Mouse (Mus musculus): Measurements from ENCODE around the gene Cpne7. TPM values are rescaled to one million over a fixed set of nuclear protein-coding genes. Genes with fewer than 3 reads are reported as not detected.

The Cpne7 gene
- polyA plus RNA-seq, 1 experiment from 2014 or later: 1.4 TPM

- H3K9me3 ChIP-seq (ENCODE audit: control insufficient read depth, low read length): no peaks in the 10 kb centered on the region
- ATAC-seq (ENCODE audit: low FRiP score, low TSS enrichment) (peak; percentile 84), DNase-seq (ENCODE audit: low spot score) (peak; percentile 83)
- no peaks in the 10 kb centered on the region for H3K4me1 ChIP-seq (replicated peaks; ENCODE audit: control insufficient read depth, insufficient read depth)
- no peaks in the 10 kb centered on the region for H3K36me3 ChIP-seq (ENCODE audit: control insufficient read depth, insufficient read depth, low read length)
- H3K4me2 ChIP-seq (replicated peaks; ENCODE audit: low read depth): no peak overlapping the region
- no peak overlapping the region for H3K9ac ChIP-seq (ENCODE audit: low read length)
- peak overlapping the region; percentile 13; the same call in 1 of the 2 replicates for H3K27ac ChIP-seq (replicated peaks)
- peak; percentile 85 for TF ChIP-seq CTCF (IDR thresholded peaks at IDR 0.05; ENCODE audit: low read depth)
- no peak for TF ChIP-seq EP300 (optimal IDR thresholded peaks at IDR 0.05)
- 3% methylated on average over 4 of the region's 4 CpGs for WGBS
- H3K27me3 ChIP-seq (ENCODE audit: control insufficient read depth, insufficient read depth, low read length): no peaks in the 10 kb centered on the region
- no peak overlapping the region for H3K4me3 ChIP-seq (ENCODE audit: low read depth, low read length)
Observed at GRCm38 (mm10) chr8:123110649-123111048, 6.5 kb upstream of the Cpne7 start.

DNA sequence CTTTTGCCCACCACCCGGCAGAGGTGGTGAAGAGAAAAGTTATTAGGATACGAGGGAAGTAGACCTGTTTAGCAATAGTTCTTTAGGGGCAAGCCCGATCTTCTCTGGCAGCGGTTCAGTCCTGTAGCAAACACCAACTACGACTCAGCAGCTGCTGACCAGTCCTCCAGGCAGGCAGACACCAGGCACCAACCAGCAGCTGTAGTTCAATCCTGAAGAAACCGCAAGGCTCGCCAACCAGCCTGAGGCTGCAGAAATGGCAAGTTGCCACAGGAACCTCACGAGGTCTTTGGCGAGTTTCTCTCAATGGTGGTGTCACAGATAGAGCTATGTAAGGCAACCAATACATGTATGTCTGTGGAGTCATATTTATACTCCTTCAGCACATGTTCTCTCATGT, 4.3 kb upstream of the Cpne7 start:
- DNase-seq (ENCODE audit: low spot score) (no peak), ATAC-seq (ENCODE audit: low FRiP score, low TSS enrichment) (no peak)
- H3K36me3 ChIP-seq (ENCODE audit: control insufficient read depth, insufficient read depth, low read length): no peaks in the 10 kb centered on the region
- no peak overlapping the region for H3K4me3 ChIP-seq (ENCODE audit: low read depth, low read length)
- 68% methylated on average over 9 of the region's 9 CpGs for whole genome bisulfite sequencing
- 0 out of 2 replicates have a peak, but pooled peaks cover 2% of the 10 kb centered on the region for H3K4me1 ChIP-seq (replicated peaks; ENCODE audit: control insufficient read depth, insufficient read depth)
- no peak overlapping the region for H3K9ac ChIP-seq (ENCODE audit: low read length)
- H3K9me3 ChIP-seq (ENCODE audit: control insufficient read depth, low read length): no peaks in the 10 kb centered on the region
- H3K27me3 ChIP-seq (ENCODE audit: control insufficient read depth, insufficient read depth, low read length): peaks cover 3% of the 10 kb centered on the region; the same call in 1 of the 2 replicates
- no peak for TF ChIP-seq EP300 (optimal IDR thresholded peaks at IDR 0.05)
- TF ChIP-seq CTCF (IDR thresholded peaks at IDR 0.05; ENCODE audit: low read depth): no peak
- H3K4me2 ChIP-seq (replicated peaks; ENCODE audit: low read depth): no peak overlapping the region
- no peak overlapping the region for H3K27ac ChIP-seq (replicated peaks)

- Histone ChIP-seq H3K4me2 (replicated peaks; ENCODE audit: low read depth) (no peak overlapping the region), H3K4me1 (replicated peaks; ENCODE audit: control insufficient read depth, insufficient read depth) (0 out of 2 replicates have a peak, but pooled peaks cover 2% of the 10 kb centered on the region), H3K4me3 (ENCODE audit: low read depth, low read length) (no peak overlapping the region), H3K9me3 (ENCODE audit: control insufficient read depth, low read length) (no peaks in the 10 kb centered on the region), H3K9ac (ENCODE audit: low read length) (no peak overlapping the region), H3K27ac (replicated peaks) (no peak overlapping the region), H3K27me3 (ENCODE audit: control insufficient read depth, insufficient read depth, low read length) (peaks cover 3% of the 10 kb centered on the region; the same call in 1 of the 2 replicates), H3K36me3 (ENCODE audit: control insufficient read depth, insufficient read depth, low read length) (no peaks in the 10 kb centered on the region)
- ATAC-seq (ENCODE audit: low FRiP score, low TSS enrichment): no peak
- WGBS: 53% methylated on average over 2 of the region's 2 CpGs
- peak; percentile 61 for TF ChIP-seq CTCF (IDR thresholded peaks at IDR 0.05; ENCODE audit: low read depth)
- TF ChIP-seq EP300 (optimal IDR thresholded peaks at IDR 0.05): no peak
- DNase-seq (ENCODE audit: low spot score): no peak
Observed at GRCm38 (mm10) chr8:123113908-123114469, 3.2 kb upstream of the Cpne7 start.

DNA sequence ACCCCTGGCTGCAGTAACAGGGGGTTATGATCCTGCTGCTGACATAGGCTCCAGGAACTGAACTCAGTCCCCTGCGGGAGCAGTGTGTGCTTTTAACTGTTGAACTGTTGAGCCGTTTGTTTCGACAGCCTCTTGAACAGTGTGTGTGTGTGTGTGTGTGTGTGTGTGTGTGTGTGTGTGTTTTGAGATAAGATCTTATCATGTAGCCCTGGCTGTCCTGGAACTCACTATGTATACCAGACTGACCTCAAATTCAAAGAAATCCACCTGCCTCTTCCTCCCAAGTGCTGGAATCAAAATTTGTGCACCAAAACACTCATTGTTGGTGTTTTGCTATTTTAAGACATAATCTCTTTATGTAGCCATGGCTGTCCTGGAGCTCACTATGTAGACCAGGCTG, 2.5 kb upstream of the Cpne7 start:
- no peak overlapping the region for H3K27ac ChIP-seq (replicated peaks)
- no peaks in the 10 kb centered on the region for H3K36me3 ChIP-seq (ENCODE audit: control insufficient read depth, insufficient read depth, low read length)
- no peak overlapping the region for H3K4me2 ChIP-seq (replicated peaks; ENCODE audit: low read depth)
- 0 out of 2 replicates have a peak, but pooled peaks cover 2% of the 10 kb centered on the region for H3K4me1 ChIP-seq (replicated peaks; ENCODE audit: control insufficient read depth, insufficient read depth)
- WGBS: 27% methylated on average over 3 of the region's 3 CpGs
- peaks cover 3% of the 10 kb centered on the region; the same call in 1 of the 2 replicates for H3K27me3 ChIP-seq (ENCODE audit: control insufficient read depth, insufficient read depth, low read length)
- no peak overlapping the region for H3K9ac ChIP-seq (ENCODE audit: low read length)
- no peak overlapping the region for H3K4me3 ChIP-seq (ENCODE audit: low read depth, low read length)
- ATAC-seq (ENCODE audit: low FRiP score, low TSS enrichment) (no peak), DNase-seq (ENCODE audit: low spot score) (no peak)
- H3K9me3 ChIP-seq (ENCODE audit: control insufficient read depth, low read length): no peaks in the 10 kb centered on the region
- no peak for TF ChIP-seq EP300 (optimal IDR thresholded peaks at IDR 0.05)
- no peak for TF ChIP-seq CTCF (IDR thresholded peaks at IDR 0.05; ENCODE audit: low read depth)

- H3K27me3 ChIP-seq (ENCODE audit: control insufficient read depth, insufficient read depth, low read length): peaks cover 3% of the 10 kb centered on the region; the same call in 1 of the 2 replicates
- H3K36me3 ChIP-seq (ENCODE audit: control insufficient read depth, insufficient read depth, low read length): no peaks in the 10 kb centered on the region
- DNase-seq (ENCODE audit: low spot score) (no peak), ATAC-seq (ENCODE audit: low FRiP score, low TSS enrichment) (no peak)
- 5% methylated on average over 17 of the region's 17 CpGs for WGBS
- 0 out of 2 replicates have a peak, but pooled peaks cover 2% of the 10 kb centered on the region for H3K4me1 ChIP-seq (replicated peaks; ENCODE audit: control insufficient read depth, insufficient read depth)
- peak overlapping the region; percentile 43 for H3K4me3 ChIP-seq (ENCODE audit: low read depth, low read length)
- no peak overlapping the region for H3K9ac ChIP-seq (ENCODE audit: low read length)
- no peak overlapping the region for H3K27ac ChIP-seq (replicated peaks)
- peak overlapping the region; percentile 67 for H3K4me2 ChIP-seq (replicated peaks; ENCODE audit: low read depth)
- no peaks in the 10 kb centered on the region for H3K9me3 ChIP-seq (ENCODE audit: control insufficient read depth, low read length)
- no peak for TF ChIP-seq EP300 (optimal IDR thresholded peaks at IDR 0.05)
Observed at GRCm38 (mm10) chr8:123117744-123118143, 570 bp downstream of the Cpne7 start.

DNA sequence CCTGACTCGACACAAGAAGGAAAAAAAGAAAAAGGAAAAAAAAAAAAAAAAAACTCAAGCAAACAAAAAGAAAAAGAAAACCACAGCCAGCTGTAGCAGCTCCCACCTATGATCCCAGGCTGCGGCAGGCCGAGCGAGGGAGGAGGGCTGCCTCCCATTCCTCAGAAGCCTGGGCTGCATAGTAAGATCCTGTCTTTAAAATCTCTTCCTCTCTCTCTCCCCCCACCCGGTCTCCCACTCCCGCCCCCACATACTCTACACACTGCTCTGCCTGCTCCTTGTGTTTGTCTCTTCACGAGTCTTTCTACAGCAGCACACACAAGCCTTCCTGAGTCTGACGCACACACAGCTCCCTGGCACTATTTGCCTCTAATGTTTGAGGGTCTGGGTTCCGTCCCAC, 4.9 kb downstream of the Cpne7 start:
- Histone ChIP-seq H3K4me2 (replicated peaks; ENCODE audit: low read depth) (no peak overlapping the region), H3K9ac (ENCODE audit: low read length) (no peak overlapping the region)
- no peak for TF ChIP-seq CTCF (IDR thresholded peaks at IDR 0.05; ENCODE audit: low read depth)
- TF ChIP-seq EP300 (optimal IDR thresholded peaks at IDR 0.05): no peak

More for the DNA sequence above, 4.9 kb downstream of the Cpne7 start:
- Histone ChIP-seq H3K27ac (replicated peaks) (no peak overlapping the region), H3K36me3 (ENCODE audit: control insufficient read depth, insufficient read depth, low read length) (no peaks in the 10 kb centered on the region), H3K4me1 (replicated peaks; ENCODE audit: control insufficient read depth, insufficient read depth) (peaks cover 2% of the 10 kb centered on the region; the same call in 1 of the 2 replicates), H3K9me3 (ENCODE audit: control insufficient read depth, low read length) (no peaks in the 10 kb centered on the region), H3K4me3 (ENCODE audit: low read depth, low read length) (no peak overlapping the region), H3K27me3 (ENCODE audit: control insufficient read depth, insufficient read depth, low read length) (peaks cover 3% of the 10 kb centered on the region; the same call in 1 of the 2 replicates)
- DNase-seq (ENCODE audit: low spot score): no peak
- WGBS: 35% methylated on average over 9 of the region's 9 CpGs
- no peak for ATAC-seq (ENCODE audit: low FRiP score, low TSS enrichment)

All from stomach, postnatal 0 days (tissue).